Mouse (Mus musculus) mesoderm, embryonic 11.5 days (tissue): ENCODE measurements at regions not wholly inside any gene's neighbourhood (a gene's known extent, or its start where the extent isn't known, plus 50 kb on each side); places are given as distances from the start of the nearest gene placed in this dataset.
A peak's percentile ranks its signal among the peaks of the same experiment; 100 is the strongest.

ENCODE experiments used
- DNase-seq: peaks from one replicate; pipeline ENCODE4 v3.0.0-alpha.2; 2012; ENCODE audit warnings: low read depth, low spot score

DNA sequence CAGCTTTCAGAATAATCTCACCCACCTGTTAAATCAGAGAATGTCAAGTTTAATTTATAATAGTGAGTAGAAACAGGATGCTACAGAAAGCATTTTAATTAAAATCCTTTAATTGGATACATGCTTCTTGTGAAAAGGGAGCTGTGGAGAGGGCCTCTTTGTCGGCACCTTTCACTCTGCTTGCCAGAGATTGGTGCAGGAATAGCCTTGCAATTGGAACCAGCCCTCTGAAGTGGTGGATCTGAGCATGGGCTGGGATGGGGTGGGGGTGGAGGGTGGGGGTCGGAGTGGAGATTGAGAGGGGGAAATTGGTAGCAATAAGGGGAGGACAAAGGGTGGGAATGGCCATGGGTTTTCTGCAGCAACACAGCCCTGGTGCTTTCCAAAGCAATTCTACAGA, 207.2 kb downstream of the Tbx15 start:
- no peak for DNase-seq

DNA sequence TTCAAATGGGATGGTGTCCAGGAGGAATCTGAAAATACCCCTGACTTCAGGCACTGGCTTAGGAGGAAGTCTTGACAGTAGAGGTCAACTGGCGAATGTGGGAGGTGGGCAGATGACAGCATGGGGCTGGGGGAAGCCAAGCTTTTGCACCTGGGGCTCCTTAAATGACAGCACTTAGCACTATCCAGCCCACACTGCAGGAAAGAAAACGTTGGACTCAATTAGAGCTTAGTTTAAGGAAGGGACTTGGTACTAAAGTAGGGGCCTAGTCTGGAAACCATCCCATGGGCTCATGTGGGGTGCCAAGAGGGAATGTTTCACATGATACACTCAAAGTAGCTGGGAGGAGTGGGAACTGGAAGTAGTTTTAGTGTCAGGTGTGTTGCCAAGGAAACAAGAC, 207.6 kb downstream of the Tbx15 start:
- DNase-seq: no peak

DNA sequence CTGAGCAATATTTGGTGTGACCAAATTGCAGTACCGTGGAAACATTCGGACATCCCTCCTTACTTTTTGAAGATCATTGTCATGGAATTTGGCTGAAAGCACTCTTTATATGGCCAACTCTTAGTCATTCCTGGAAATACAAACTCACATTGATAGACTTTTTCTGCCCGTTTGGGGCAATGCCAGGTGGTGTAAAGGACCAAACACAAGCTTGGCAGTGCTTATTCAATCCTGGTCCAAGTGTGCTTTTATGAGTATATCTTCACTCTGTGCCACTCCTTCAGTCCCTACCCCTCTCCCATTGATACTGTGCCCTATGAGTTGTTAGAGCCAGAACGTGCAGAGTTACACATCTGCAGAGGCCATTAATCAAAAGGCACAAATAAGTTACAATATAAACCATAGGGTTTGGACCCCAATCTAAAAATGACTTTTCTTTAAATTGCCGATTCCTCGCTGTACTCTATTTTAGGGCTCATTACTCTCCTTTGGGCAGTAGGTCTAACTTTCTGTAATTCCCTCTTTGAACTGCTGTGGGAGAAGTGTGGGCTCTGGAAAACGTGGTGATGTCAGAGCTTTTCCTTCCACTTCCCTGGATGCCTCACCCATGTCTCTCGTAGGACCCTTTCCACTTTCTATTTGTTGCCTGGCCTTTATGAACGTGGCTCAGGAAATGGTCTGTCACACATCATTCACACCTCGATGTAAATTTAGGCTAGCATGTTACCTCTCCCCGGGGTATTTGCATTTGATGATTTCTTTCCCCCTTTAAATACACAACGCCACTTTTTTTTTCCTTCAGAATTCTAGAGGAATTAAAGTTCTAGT, 219.1 kb downstream of the Tbx15 start:
- DNase-seq: no peak

DNA sequence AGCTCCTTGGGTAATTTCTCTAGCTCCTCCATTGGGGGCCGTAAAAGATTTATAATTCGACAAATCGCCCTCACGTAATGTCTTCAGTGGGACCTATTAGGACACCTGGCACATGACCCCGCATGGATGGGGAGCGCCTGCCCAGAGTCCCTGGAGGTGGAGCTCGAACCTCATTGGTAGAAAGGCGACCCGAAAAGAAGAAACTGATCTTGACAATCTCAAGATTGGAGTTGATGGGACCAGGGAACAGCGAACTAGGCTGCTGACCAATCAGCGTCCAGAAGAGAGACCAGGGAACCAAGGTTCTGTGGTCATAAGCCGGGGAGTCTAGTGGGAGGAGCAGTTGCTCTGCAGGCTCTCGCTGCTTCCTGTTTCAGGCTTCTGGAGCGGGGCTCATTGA, 259.8 kb downstream of the Tbx15 start:
- no peak for DNase-seq

DNA sequence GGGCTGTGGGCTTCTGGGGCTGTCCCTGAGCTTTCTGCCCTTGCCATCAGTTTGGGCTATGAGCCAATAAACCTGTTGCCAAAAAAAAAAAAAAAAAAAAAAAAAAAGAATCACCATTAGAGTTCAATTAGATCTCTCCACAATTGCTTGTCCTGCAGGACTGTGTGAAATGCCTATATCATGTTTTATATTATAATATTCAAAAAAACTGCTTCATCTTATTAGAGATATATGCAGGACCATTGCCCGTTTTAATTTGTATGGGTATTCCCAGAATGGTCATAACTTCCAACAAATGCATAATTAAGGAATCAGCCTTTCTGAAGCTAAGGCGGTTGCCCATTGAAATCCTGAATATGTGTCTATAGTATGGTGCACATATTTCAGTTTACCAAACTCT, 264.6 kb downstream of the Tbx15 start:
- no peak for DNase-seq

DNA sequence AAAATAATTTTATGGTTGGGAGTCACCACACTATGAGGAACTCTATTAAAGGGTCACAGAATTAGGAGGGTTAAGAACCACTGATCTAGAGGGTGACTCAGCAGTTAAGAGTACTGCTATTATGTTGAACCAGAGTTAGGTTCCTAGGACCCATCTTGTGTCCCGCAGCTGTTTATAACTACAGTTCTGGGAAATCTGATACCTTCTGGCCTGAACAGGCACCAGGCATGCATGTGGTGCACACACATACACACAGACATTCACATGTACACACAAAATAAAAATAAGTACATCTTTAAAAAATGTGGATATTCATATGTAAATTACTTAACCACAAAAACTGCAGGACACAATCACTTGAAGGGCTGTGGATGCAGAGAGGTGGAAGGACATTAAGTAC, 272.1 kb downstream of the Tbx15 start:
- no peak for DNase-seq

DNA sequence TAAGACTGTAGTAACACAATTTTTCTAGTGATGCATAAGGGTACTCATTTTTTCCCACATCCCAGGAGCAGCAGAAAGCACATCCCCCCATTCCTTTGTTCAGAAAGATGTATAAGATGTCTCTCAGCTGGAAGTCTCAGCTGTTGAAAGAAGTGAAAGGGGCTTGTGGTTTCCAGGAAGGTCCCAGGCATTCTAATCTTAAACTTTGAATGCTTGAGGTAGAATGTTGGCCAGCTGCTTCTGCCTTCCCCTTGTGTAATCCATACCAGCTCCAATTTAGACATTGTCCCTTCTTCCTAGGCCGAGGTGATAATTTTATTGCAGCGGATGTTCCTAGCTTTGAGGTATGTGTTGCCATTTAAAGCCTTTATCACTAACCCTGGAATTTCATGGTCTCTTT, 272.8 kb downstream of the Tbx15 start:
- DNase-seq: no peak

DNA sequence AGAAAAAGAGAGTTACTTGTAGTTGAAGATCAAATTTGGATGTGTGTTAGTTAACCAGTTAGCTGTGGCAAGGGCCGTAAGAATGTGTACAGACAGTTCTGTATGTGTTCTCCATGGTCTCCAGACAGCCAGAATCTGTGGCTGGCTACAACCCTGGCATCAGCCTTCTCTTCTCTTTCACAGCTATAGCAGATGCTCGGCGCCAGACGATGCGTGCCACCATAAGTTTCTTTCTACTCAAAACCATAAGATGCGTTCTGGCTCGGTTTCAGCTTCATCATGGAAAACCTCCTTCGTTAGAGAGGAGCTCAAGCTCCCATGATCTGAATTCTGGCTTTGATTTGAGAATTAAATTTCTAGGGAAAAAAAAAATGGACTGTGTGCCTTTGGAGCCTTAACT, 275.6 kb downstream of the Tbx15 start:
- no peak for DNase-seq

DNA sequence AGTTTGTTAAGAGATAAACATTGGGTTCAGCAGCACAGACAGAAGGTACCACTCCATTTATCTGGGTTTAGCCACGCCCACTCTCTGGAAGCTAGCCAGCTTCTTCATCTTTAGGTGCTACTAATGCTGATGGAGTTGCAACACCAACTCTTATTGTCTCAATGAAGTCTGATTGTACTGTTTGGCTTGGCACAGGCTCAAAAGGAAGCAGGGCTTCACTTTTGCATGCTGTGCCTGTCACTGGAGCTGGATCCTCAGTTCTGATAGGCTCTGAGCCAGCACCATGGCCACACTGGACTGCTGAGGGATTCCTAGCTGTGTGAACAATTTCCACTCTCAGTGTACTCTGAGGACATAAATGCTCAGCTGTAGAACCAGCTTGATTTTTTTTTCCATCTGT, 320.7 kb downstream of the Tbx15 start:
- DNase-seq: no peak

DNA sequence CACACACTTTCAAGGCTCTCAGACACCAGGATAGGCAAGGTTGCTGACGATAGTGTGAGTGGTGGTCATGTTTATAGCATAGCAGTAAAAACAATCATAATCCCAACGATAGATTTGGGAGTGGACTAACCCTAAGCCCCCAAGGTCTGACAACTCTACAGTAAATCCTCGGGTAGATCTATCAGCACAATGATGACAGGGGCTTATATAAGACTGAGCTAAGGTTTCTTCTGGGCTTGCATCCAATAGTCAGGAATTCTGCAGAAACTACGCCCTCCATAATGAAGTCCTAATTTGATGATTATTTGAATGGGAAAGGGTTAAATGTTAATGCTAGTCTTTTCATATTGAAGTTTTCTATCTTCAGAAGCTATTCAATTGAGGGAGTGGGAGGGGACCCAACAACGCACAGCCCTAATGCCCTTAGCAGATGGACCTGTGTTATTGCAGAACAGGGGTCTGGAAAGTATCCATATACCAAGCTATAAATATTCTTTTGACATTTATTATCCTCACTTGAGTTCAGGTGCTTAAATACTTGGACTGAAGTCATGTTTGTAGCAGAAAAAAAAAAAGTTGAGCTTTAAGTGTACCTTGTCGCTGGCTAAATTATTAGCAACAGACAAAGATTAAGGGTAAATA, 311.8 kb upstream of the Spag17 start:
- DNase-seq: peak; percentile 54

DNA sequence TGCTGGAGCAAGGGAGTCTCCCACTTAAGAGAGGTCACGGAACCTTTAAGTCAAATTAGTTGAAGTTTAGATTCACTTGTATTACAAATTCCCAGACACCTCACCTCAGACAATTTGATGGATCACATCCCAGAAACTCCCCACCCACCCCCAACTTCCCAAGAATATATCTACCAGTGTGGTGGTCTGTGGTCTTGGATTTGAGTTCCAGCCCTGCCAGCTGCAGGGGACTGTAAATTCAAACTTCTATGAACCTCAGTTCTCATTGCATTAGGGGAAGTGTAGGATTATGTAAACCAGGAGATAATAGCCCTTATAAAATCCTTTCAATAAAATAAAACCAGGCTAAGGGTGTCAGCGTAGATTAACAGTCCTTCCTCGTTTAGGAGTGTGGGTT, 311.2 kb upstream of the Spag17 start:
- no peak for DNase-seq

DNA sequence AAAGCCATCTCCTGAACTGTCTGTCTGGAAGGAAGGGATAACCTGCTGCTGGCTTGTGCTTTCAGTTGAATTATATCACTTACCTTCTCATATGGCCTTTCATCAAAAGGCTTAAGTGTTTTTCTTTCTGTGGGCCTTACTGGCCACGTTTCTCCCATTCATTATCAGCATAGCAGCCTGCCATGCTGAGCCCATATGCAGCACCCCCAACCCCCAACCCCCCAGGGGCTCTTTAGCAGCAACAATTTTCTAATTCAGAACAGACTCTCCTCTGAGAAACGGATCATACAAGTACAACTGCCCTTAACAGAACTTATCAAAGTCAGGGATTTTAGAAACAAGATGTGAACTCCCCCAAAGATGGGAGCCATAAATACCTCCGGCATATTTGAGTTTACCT, 282.5 kb upstream of the Spag17 start:
- DNase-seq: peak; percentile 58

DNA sequence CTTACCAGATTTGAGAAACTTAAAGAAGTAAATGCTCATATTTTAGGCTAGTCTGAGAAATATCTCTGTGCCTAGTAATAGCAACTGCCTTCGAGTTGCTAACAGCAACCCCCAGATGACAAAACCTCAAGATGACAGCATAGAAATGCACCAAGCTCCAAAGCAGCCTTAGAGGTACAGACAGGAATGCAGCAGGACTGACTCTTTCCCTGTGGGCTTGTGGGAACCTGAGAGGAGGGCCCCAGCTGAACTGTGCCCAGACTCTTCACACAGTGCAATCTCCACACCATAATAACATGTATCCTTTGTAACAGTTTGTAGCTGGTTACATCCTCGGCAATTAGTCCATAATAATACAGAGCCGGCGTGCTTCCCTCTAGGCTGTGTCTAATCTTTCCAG, 252.9 kb upstream of the Spag17 start:
- DNase-seq: no peak

DNA sequence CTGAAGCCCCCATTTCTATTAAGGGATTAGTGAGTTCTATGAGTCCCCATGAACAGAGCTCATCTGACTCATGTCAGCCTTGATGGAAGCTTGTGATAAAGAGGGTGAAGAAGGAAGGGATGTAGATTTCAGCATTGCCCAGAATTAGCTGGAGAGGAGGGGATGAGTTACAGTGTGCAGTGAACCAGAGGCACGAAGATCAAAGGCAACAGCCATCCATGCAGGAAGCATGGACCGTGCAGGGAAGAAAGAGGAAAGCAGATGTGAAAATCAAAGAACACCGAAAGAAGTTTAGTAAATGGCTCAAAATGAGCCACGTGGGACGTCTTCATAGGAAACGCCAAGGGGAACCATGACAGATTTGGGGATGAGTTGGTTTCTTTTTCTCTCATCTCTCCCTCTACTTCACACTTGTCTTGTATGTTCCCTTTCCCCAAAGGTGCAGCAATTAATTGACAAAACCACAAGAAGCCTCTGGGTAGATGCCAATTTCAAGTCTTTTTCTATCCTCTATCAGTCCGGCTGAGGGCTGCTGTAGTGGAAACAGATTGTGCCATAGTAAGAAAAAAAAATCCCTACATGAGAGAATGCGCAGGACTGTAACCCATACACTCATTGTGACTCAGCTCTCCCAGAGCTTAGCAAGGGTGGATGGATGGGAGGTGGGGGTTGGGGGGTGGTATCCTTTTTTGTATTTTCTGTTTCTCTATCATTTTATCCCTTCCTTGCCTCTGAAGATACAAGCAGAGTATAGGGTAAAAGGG, 243.7 kb upstream of the Spag17 start:
- DNase-seq: peak; percentile 59

DNA sequence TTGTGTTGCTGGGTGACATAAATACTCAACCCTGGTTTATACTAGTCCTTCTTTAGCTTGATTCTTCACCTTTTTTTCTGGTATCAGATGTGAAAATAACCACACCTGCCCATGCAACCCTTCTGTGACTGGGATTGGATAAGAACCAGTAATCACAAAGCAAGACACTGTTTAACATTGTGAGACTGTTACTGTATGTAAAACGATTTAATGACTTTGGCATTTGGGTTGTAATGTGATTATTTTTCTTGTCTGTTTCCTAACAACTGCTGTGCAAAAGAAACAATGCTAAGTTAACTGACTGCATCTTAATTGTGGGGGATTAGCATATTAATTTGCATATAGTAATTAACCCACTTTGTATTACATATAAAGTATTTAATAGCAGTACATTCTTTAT, 240.3 kb upstream of the Spag17 start:
- no peak for DNase-seq

DNA sequence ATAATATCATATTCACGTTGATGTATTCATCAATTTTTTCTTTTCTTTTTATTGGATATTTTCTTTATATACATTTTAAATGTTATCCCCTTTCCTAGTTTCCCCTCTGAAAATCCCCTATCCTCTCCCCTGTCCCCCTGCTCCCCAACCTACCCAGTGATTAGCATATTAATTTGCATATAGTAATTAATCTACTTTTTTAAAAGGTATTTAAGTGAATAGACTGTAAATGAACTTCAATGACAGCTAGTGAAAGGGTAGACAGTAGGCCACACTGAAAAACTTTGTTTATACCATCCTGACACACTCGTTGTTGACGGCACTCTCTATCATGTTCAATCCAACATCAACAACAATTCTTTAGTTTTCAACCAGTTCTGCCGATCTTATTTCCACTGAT, 239.9 kb upstream of the Spag17 start:
- no peak for DNase-seq

DNA sequence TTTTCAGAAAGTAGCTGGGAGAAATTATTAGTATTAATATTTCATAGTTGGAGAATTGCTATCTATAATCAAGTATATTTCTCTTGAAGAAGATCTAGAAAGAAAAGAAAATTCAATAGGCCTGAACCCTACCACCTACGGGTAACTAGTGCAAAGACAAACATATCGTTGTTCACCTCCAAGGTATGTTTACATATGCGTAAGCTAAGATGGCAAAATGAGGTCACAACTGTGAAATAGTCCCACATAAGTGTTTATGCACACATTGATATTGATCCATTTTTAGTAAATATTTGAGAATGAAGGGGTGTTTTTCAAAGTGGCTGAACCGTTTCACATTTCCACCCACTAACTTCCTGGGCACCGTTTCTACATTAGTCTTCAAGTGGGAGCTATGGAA, 227.6 kb upstream of the Spag17 start:
- no peak for DNase-seq

DNA sequence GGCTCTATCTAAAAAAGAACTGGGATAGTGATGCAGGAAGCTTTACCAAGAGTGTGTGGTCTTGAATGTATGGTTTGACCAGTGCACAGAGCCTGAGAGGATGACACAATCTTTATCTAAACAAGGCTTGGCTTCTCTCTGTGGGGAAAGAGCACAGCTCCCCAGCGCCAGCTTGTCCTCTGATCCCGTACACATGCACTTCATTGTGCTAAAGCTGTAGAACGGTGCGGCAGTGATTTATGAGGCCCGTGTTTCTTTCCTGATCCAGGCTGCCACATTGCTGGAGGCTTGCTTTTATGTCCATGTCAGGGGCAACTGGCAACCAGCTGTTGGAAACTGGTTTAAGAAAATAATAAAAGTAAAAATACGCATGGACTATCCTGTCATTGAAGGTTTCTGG, 221.4 kb upstream of the Spag17 start:
- peak; percentile 83 for DNase-seq

DNA sequence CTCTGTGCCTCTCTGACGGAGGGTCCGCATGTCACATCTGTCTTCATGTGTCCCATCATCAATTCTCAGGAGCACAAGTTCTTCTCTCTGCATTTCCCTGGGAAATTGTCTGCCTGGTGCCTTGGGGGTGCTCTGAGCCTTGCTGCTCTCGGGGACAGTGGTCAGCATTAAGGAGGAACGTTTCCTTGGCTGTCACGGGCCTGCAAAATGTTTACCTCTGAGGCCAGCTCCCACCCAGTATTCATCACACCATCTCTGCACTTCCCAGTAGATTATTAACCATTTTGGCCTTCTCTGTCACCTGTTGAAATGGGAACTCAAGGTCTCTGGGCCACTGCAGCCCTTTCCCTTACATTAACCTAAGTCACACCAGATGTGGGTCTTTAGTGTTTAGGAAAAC, 219.8 kb upstream of the Spag17 start:
- DNase-seq: no peak

DNA sequence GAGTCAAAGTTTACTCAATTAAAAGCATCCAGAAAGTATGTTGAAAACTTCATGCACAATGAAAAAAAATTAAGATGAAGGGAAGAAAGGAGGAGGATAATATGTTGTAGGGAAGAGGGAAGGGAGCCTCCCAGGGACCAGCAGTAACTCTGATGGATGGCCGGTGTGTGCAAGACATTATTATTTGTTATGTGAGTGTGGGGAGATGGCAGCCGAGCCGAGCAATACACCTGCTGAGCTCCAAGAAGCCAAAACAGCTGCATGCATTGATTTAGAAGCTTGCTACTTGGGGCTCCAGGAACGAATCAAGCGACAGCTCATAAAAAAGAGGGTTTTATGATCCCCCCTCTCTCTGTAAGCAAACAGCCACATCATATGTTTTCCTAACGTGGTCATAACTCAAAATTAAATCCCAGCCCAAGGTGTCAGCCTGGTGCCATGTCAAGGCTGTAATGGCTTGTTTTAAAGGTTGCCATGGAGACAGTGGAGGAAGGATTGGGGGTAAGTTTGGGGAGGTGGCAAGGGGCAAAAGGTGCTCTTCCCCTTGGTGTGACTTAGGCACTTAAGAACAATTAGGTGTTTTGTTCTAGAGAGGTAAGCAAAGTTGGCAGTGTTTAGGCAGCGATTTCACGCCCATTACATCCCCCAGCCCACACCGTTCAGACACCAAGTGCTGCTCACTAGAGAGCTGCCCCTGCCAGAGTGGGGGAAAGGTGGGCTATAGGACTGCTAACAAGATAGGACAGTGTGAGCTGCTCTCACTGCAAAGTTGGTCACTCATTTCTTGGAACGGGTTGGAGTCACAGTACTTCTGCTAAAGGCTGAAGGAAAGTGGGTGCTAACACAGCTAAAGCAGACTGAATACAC, 219.1 kb upstream of the Spag17 start:
- DNase-seq: peak; percentile 61

DNA sequence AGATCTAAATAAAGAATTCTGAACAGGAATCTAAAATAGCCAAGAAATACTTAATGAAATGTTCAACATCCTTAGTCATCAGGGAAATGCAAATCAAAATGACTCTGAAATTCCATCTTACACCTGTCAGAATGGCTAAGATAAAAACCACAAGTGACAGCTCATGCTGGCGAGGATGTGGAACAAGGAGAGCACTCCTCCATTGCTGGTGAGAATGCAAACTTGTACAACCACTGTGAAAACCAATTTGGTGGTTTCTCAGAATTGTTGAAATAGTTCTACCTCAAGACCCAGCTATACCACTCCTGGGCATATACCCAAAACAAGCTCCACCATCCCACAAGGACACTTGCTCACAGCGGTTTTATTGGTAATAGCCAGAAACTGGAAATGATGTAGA, 211.1 kb upstream of the Spag17 start:
- no peak for DNase-seq

DNA sequence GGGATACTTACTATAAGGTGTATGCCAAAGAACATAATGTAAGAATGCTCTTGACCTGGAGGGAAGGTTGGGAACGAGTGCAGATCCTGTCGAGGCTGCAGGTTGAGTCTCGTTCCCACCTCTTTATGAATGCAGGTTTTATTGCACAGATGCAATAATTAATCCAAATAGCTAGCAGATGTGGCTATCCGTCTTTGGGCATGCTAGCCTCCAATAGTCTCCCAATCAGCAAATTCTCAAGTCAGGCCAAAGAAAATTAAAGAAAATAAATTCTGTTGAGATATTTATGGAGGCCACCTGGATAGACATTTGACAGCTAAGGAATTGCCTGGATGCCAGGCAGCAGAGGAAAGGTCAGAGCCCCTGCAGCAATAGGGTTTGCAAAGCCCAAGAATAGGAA, 175.7 kb upstream of the Spag17 start:
- DNase-seq: peak; percentile 6
